ENCODE assay signal across 10 mouse cellular contexts in genomic region chr2:146898977-146899376, GRCm38 (mm10). TPM values are rescaled to one million over a fixed set of nuclear protein-coding genes. Genes with fewer than 3 reads are reported as not detected.
A peak's percentile ranks its signal among the peaks of the same experiment; 100 is the strongest.
DNase-seq lines count a peak whose midpoint lies in the region; ATAC-seq and TF ChIP-seq lines count a peak whose summit lies in the region.
"Had no signal": no experiment of that assay in that cellular context is flagged by ENCODE, and none has a peak within 500 bp of the region (broad histone marks: within the 10 kb centered on the region; RNA-seq: fewer than 3 reads in every experiment).

No protein-coding gene starts in this region.

- H3K4me2 ChIP-seq in stomach, postnatal 0 days (replicated peaks; ENCODE audit: low read depth) = no peak overlapping the region

- no peaks in the 10 kb centered on the region for H3K27me3 ChIP-seq in thymus, adult 2 months (ENCODE audit: control insufficient read depth, insufficient read depth, low read length)
- no peaks in the 10 kb centered on the region for H3K27me3 ChIP-seq in stomach, postnatal 0 days (ENCODE audit: control insufficient read depth, insufficient read depth, low read length)

- no peak for TF ChIP-seq CTCF in thymus, adult 2 months (IDR thresholded peaks at IDR 0.05; ENCODE audit: borderline replicate concordance, control insufficient read depth, extremely low read depth, insufficient read depth, low read length, poor library complexity)
- TF ChIP-seq CTCF in stomach, postnatal 0 days (IDR thresholded peaks at IDR 0.05; ENCODE audit: low read depth) = peak; percentile 59

- H3K4me3 ChIP-seq in thymus, adult 2 months (ENCODE audit: control insufficient read depth, insufficient read depth, low read length) = no peak overlapping the region
- H3K4me3 ChIP-seq in stomach, postnatal 0 days (ENCODE audit: low read depth, low read length) = no peak overlapping the region
- H3K4me3 ChIP-seq: erythroblast, embryonic 14.5 days; hindbrain, embryonic 10.5 days had no signal

- no peak overlapping the region for H3K27ac ChIP-seq in thymus, adult 2 months (ENCODE audit: control insufficient read depth, insufficient read depth, low read length)
- H3K27ac ChIP-seq in stomach, postnatal 0 days (replicated peaks) = no peak overlapping the region
- H3K27ac ChIP-seq: hindbrain, embryonic 10.5 days had no signal

- H3K4me1 ChIP-seq in thymus, adult 2 months (replicated peaks; ENCODE audit: control insufficient read depth, insufficient read depth, low read length) = no peaks in the 10 kb centered on the region
- H3K4me1 ChIP-seq in stomach, postnatal 0 days (replicated peaks; ENCODE audit: control insufficient read depth, insufficient read depth) = no peaks in the 10 kb centered on the region
- H3K4me1 ChIP-seq: hindbrain, embryonic 10.5 days had no signal

- TF ChIP-seq EP300 in stomach, postnatal 0 days (optimal IDR thresholded peaks at IDR 0.05) = no peak

- ATAC-seq in granulocyte monocyte progenitor cell, adult 5-6 weeks (replicated peaks; ENCODE audit: poor library complexity, severe bottlenecking) = peak; percentile 40; the same call in 1 of the 2 replicates
- ATAC-seq in stomach, postnatal 0 days (ENCODE audit: low FRiP score, low TSS enrichment) = no peak

- peak; percentile 9 for DNase-seq in kidney, adult 18-20 months
- DNase-seq in kidney, postnatal 14 days = no peak
- peak; percentile 6 for DNase-seq in thymus, adult 2 months
- DNase-seq in thymus, postnatal 0 days (ENCODE audit: low spot score) = no peak
- peak; percentile 18 for DNase-seq in stomach, postnatal 0 days (ENCODE audit: low spot score)
- DNase-seq in frontal cortex, postnatal 36 days (ENCODE audit: low spot score in 2 of 2) = no peak
- DNase-seq: gastrocnemius, postnatal 36 days had no signal

- H3K9ac ChIP-seq in stomach, postnatal 0 days (ENCODE audit: low read length) = no peak overlapping the region

- H3K36me3 ChIP-seq in thymus, adult 2 months (ENCODE audit: control insufficient read depth, insufficient read depth, low read length) = no peaks in the 10 kb centered on the region
- no peaks in the 10 kb centered on the region for H3K36me3 ChIP-seq in stomach, postnatal 0 days (ENCODE audit: control insufficient read depth, insufficient read depth, low read length)
- H3K36me3 ChIP-seq: hindbrain, embryonic 10.5 days had no signal

- no peaks in the 10 kb centered on the region for H3K9me3 ChIP-seq in stomach, postnatal 0 days (ENCODE audit: control insufficient read depth, low read length)
- H3K9me3 ChIP-seq: hindbrain, embryonic 10.5 days had no signal

- TF ChIP-seq POLR2A in thymus, adult 2 months (IDR thresholded peaks at IDR 0.05; ENCODE audit: control insufficient read depth, extremely low read depth, insufficient read depth, low read length, poor library complexity) = no peak

RNA-seq across cellular contexts. Expression of gene Kiz, which starts 43.3 kb away (rescaled TPM):
- 3.7 TPM in 2 replicates for polyA plus RNA-seq in thymus, adult 2 months (2012; rRNA removed)
- 16.8 and 17.9 TPM in 2 replicates for polyA plus RNA-seq in thymus, postnatal 0 days (2015; fragmentation: Nextera tagmentation; extraction: Ambion mirVana)
- 21.9 and 29.3 TPM in 2 replicates for total RNA-seq in granulocyte monocyte progenitor cell, adult 5-6 weeks (2014; fragmentation: Nextera tagmentation)
- 24.0 and 25.1 TPM in 2 replicates for total RNA-seq in granulocyte monocyte progenitor cell, adult 5-6 weeks (2017)
- polyA plus RNA-seq in stomach, postnatal 0 days (2015; fragmentation: Nextera tagmentation; extraction: Ambion mirVana) = 11.7 and 13.3 TPM in 2 replicates

Comparison
In these comparisons a context has a peak if more than half of its experiments do, and no peak if none do; other contexts are left out.
1. DNase-seq: peak in kidney, adult 18-20 months (single experiment), thymus, adult 2 months (single experiment) and stomach, postnatal 0 days (single experiment); none in kidney, postnatal 14 days (single experiment), thymus, postnatal 0 days (single experiment) and frontal cortex, postnatal 36 days (0 of 2).